Mouse (Mus musculus): Measurements from ENCODE around the gene Dpy19l3.

GRCm38 (mm10) chr7:35688781-35689349 lies 65.4 kb downstream of the Dpy19l3 start:
- TF ChIP-seq POLR2A (IDR thresholded peaks at IDR 0.05; ENCODE audit: insufficient read depth, low read depth, low read length) (no peak), CTCF (IDR thresholded peaks at IDR 0.05; ENCODE audit: insufficient read depth, low read depth, low read length) (no peak)

All from olfactory bulb, adult 2 months (tissue).